Comparison of ENCODE assay signal across 9 mouse cellular contexts in the genomic region with DNA sequence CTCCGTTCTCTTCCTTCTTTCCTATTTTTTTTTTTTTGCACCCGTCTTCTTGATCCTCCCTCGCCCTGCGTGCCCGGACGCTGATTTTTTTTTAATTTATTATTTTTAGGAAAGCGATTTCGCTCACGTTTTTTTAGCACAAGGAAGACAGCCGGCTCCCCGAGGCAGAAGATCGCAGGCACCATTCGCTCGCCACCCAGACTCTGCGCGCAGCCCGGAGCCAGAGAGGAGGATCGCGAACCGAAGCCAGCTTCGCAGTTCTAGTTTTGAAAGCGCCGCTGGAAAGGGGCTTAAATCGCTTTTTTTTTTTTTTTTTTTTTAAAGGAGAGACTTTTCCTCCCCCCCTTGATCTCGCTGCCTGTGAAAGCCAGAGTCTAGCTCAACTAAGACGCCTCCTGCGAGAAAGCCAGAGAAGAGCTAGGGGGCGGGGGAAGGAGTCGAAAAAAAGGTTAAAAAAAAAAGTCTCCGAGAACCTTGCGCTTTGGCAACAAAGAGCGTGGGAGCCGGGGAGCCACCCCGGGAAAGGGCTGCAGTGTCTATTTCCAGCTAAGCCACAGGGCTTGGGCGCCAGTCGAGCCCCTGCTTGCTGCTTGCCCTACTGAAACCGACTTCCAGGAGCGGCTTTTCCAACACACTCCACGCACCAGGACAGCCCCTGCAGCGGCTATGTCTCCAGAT. TPM values are rescaled to one million over a fixed set of nuclear protein-coding genes. Genes with fewer than 3 reads are reported as not detected.
DNase-seq lines count a peak whose midpoint lies in the region; ATAC-seq lines count a peak whose summit lies in the region.
"Had no signal": no experiment of that assay in that cellular context is flagged by ENCODE, and none has a peak within 500 bp of the region (broad histone marks: within the 10 kb centered on the region; RNA-seq: fewer than 3 reads in every experiment).

No protein-coding gene starts in this region.

- H3K27ac ChIP-seq in heart, embryonic 14.5 days (replicated peaks in 1 of 2; ENCODE audit: control insufficient read depth in 1 of 2, insufficient read depth in 1 of 2, low read depth in 2 of 2, low read length in 2 of 2) = peak overlapping the region; percentile 61 to 81
- peak overlapping the region; percentile 88 for H3K27ac ChIP-seq in liver, embryonic 11.5 days (ENCODE audit: low read depth, low read length)
- H3K27ac ChIP-seq: macrophage had no signal

- no peaks in the 10 kb centered on the region; the same call in 1 of the 2 replicates for H3K36me3 ChIP-seq in heart, embryonic 14.5 days (ENCODE audit: control insufficient read depth, insufficient read depth, low read length)
- no peaks in the 10 kb centered on the region for H3K36me3 ChIP-seq in liver, embryonic 11.5 days (ENCODE audit: control insufficient read depth, insufficient read depth, low read length)

- H3K9me3 ChIP-seq in heart, embryonic 14.5 days (ENCODE audit: control insufficient read depth, low read length) = no peaks in the 10 kb centered on the region
- no peaks in the 10 kb centered on the region for H3K9me3 ChIP-seq in liver, embryonic 11.5 days (ENCODE audit: control insufficient read depth, low read length)

- peaks cover 17 to 21% of the 10 kb centered on the region in 2 experiments for H3K4me1 ChIP-seq in heart, embryonic 14.5 days (ENCODE audit: control insufficient read depth in 2 of 2, insufficient read depth in 2 of 2, low read length in 2 of 2)
- peaks cover 10% of the 10 kb centered on the region for H3K4me1 ChIP-seq in liver, embryonic 11.5 days (replicated peaks; ENCODE audit: control insufficient read depth, insufficient read depth, low read length)

- H3K9ac ChIP-seq in heart, embryonic 14.5 days (ENCODE audit: low read length) = peak overlapping the region; percentile 68
- peak overlapping the region; percentile 62 for H3K9ac ChIP-seq in liver, embryonic 11.5 days (ENCODE audit: low read depth, low read length)

- DNase-seq in heart, adult 11 months = peak; percentile 94
- no peak for DNase-seq in heart, adult 8-10 months (ENCODE audit: low spot score)
- peak; percentile 64 to 74 for DNase-seq in adrenal gland, postnatal 36 days
- DNase-seq in liver, embryonic 11.5 days (ENCODE audit: low spot score) = no peak
- peak; percentile 71 for DNase-seq in retina, embryonic 14.5 days (ENCODE audit: low spot score)
- DNase-seq in cerebellum, adult 9-10 months = no peak
- DNase-seq in frontal cortex, postnatal 36 days (ENCODE audit: low spot score in 2 of 2) = no peak

- H3K4me2 ChIP-seq in heart, embryonic 14.5 days (ENCODE audit: low read length) = peak overlapping the region; percentile 91
- peak overlapping the region; percentile 71 for H3K4me2 ChIP-seq in liver, embryonic 11.5 days

- WGBS in heart, embryonic 14.5 days = under 1% methylated on average over 40 of the region's 40 CpGs
- under 1% methylated on average over 40 of the region's 40 CpGs for WGBS in liver, embryonic 11.5 days

- H3K27me3 ChIP-seq in heart, embryonic 14.5 days (ENCODE audit: control insufficient read depth, insufficient read depth, low read length) = peaks cover 69% of the 10 kb centered on the region
- peaks cover 98% of the 10 kb centered on the region for H3K27me3 ChIP-seq in liver, embryonic 11.5 days (replicated peaks; ENCODE audit: control insufficient read depth, insufficient read depth, low read length)

- no peak for ATAC-seq in heart, embryonic 14.5 days (ENCODE audit: insufficient number of reproducible peaks, insufficient read depth, low FRiP score, low read depth)
- ATAC-seq in liver, embryonic 11.5 days (replicated peaks; ENCODE audit: low FRiP score) = no peak

- peak overlapping the region; percentile 45 to 55 for H3K4me3 ChIP-seq in heart, embryonic 14.5 days (ENCODE audit: control insufficient read depth in 1 of 2, insufficient read depth in 1 of 2, low read depth in 1 of 2, low read length in 2 of 2)
- H3K4me3 ChIP-seq in liver, embryonic 11.5 days (ENCODE audit: low read depth, low read length) = peak overlapping the region; percentile 55

RNA-seq across cellular contexts. Expression of a gene that starts 0.8 kb away (rescaled TPM):
- total RNA-seq in heart, adult 8-10 months (2022) = 10 to 100 TPM in 3 of 4 experiments, 1 to 10 TPM in 1; 8.9 to 12.7 (median 10.2) TPM
- 100 to 1,000 TPM; 268 to 342 TPM for total RNA-seq in adrenal gland, postnatal 36 days (2021)
- 6.0 and 7.9 TPM in 2 replicates for polyA plus RNA-seq in heart, embryonic 14.5 days (2014; fragmentation: Nextera tagmentation; extraction: Ambion mirVana)
- polyA plus RNA-seq in liver, embryonic 11.5 days (2014; fragmentation: Nextera tagmentation; extraction: Ambion mirVana) = 23.3 and 25.9 TPM in 2 replicates
- polyA plus RNA-seq: macrophage had no signal

Comparison
In these comparisons a context has a peak if more than half of its experiments do, and no peak if none do; other contexts are left out.
1. DNase-seq: peak in heart, adult 11 months (single experiment), adrenal gland, postnatal 36 days (2 of 2) and retina, embryonic 14.5 days (single experiment); none in heart, adult 8-10 months (single experiment), liver, embryonic 11.5 days (single experiment), cerebellum, adult 9-10 months (single experiment) and frontal cortex, postnatal 36 days (0 of 2).
2. RNA of a gene that starts 0.8 kb away (total RNA-seq): 268 to 342 TPM in adrenal gland, postnatal 36 days; 8.9 to 12.7 TPM in heart, adult 8-10 months; every median in the first group is over 10 times any median in the second.